Mouse (Mus musculus): ENCODE measurements around the gene 2210408I21Rik. TPM values are rescaled to one million over a fixed set of nuclear protein-coding genes. Genes with fewer than 3 reads are reported as not detected.
A peak's percentile ranks its signal among the peaks of the same experiment; 100 is the strongest.

Gene 2210408I21Rik
- polyA plus RNA-seq, 1 experiment from 2014 or later, result 12.2 TPM

DNA sequence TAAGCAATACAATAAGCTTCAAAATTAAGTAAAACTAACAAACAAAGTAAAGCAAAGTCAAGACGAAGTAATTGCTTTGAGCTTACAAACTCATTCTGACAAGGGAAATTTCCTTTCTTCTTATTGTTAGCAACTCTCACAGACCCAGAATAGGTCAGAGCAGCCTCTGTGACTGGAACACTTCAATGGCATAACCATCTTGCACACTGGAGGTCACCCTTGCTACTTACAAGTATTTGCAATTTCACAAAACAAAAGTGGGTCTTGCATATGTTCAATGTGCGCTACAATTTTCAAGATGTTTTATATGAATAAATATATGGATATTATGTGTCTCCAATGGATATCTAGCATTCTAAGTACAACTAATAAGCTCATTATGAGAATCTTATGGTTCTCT, 265.4 kb downstream of the 2210408I21Rik start:
- H3K9me3 ChIP-seq (replicated peaks), result no peaks in the 10 kb centered on the region
- no peak overlapping the region for H3K9ac ChIP-seq (replicated peaks)
- H3K4me1 ChIP-seq, result no peaks in the 10 kb centered on the region
- 69% methylated on average over 2 of the region's 2 CpGs for WGBS
- no peak overlapping the region for H3K4me2 ChIP-seq
- ATAC-seq (ENCODE audit: low FRiP score), result no peak
- no peak overlapping the region for H3K4me3 ChIP-seq (replicated peaks)
- no peaks in the 10 kb centered on the region for H3K36me3 ChIP-seq
- H3K27me3 ChIP-seq (replicated peaks), result no peaks in the 10 kb centered on the region
- H3K27ac ChIP-seq (replicated peaks), result no peak overlapping the region

GRCm38 (mm10) chr13:77408530-77408929, 273.2 kb downstream of the 2210408I21Rik start:
- 79% methylated on average over 3 of the region's 3 CpGs for WGBS
- H3K36me3 ChIP-seq, result no peaks in the 10 kb centered on the region
- H3K9me3 ChIP-seq (replicated peaks), result no peaks in the 10 kb centered on the region
- no peak overlapping the region for H3K9ac ChIP-seq (replicated peaks)
- no peak overlapping the region for H3K4me2 ChIP-seq
- no peaks in the 10 kb centered on the region for H3K4me1 ChIP-seq
- no peak overlapping the region for H3K27ac ChIP-seq (replicated peaks)
- no peak overlapping the region for H3K4me3 ChIP-seq (replicated peaks)
- ATAC-seq (ENCODE audit: low FRiP score), result no peak
- H3K27me3 ChIP-seq (replicated peaks), result no peaks in the 10 kb centered on the region

DNA sequence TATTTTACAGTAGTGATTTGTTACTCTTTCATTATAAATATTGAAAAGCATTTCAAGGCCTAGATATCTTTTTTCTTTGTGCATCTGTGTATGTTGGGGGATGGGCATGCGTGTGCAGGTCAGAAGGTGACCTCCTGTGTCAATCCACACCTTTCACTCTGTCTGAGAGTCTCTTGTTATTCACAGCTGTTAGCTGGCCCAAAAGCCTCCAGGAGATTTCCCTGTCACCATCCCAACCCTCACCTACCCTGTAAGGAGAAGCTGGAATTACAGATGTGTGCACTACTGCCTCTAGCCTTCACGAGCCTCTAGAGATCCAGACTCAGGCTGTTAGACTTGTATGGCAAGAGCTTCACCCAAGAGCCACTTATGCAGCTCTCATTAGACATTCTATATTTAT, 274.5 kb downstream of the 2210408I21Rik start:
- Histone ChIP-seq H3K27ac (replicated peaks) (no peak overlapping the region), H3K27me3 (replicated peaks) (no peaks in the 10 kb centered on the region), H3K4me2 (no peak overlapping the region), H3K36me3 (no peaks in the 10 kb centered on the region), H3K4me1 (no peaks in the 10 kb centered on the region), H3K9ac (replicated peaks) (no peak overlapping the region), H3K9me3 (replicated peaks) (no peaks in the 10 kb centered on the region), H3K4me3 (replicated peaks) (no peak overlapping the region)
- ATAC-seq (ENCODE audit: low FRiP score), result no peak
- 74% methylated on average over 2 of the region's 2 CpGs for WGBS

GRCm38 (mm10) chr13:77412829-77413228, 277.5 kb downstream of the 2210408I21Rik start:
- H3K4me1 ChIP-seq, result no peaks in the 10 kb centered on the region
- H3K36me3 ChIP-seq, result no peaks in the 10 kb centered on the region
- H3K4me3 ChIP-seq (replicated peaks), result no peak overlapping the region
- no peak overlapping the region for H3K9ac ChIP-seq (replicated peaks)
- H3K4me2 ChIP-seq, result no peak overlapping the region
- ATAC-seq (ENCODE audit: low FRiP score), result no peak
- 19% methylated on average over 2 of the region's 2 CpGs for WGBS
- no peak overlapping the region for H3K27ac ChIP-seq (replicated peaks)
- no peaks in the 10 kb centered on the region for H3K9me3 ChIP-seq (replicated peaks)
- no peaks in the 10 kb centered on the region for H3K27me3 ChIP-seq (replicated peaks)

GRCm38 (mm10) chr13:77450007-77450567, 314.7 kb downstream of the 2210408I21Rik start:
- no peaks in the 10 kb centered on the region for H3K27me3 ChIP-seq (replicated peaks)
- no peaks in the 10 kb centered on the region for H3K9me3 ChIP-seq (replicated peaks)
- no peak overlapping the region for H3K27ac ChIP-seq (replicated peaks)
- ATAC-seq (ENCODE audit: low FRiP score), result peak; percentile 45; the same call in 1 of the 2 replicates
- WGBS, result 69% methylated on average over 5 of the region's 5 CpGs
- no peak overlapping the region for H3K9ac ChIP-seq (replicated peaks)
- no peaks in the 10 kb centered on the region for H3K4me1 ChIP-seq
- no peaks in the 10 kb centered on the region for H3K36me3 ChIP-seq
- no peak overlapping the region for H3K4me2 ChIP-seq
- no peak overlapping the region for H3K4me3 ChIP-seq (replicated peaks)

- Histone ChIP-seq H3K27me3 (replicated peaks) (no peaks in the 10 kb centered on the region), H3K9ac (replicated peaks) (no peak overlapping the region), H3K36me3 (no peaks in the 10 kb centered on the region), H3K4me2 (no peak overlapping the region), H3K4me3 (replicated peaks) (no peak overlapping the region), H3K4me1 (no peaks in the 10 kb centered on the region), H3K27ac (replicated peaks) (no peak overlapping the region), H3K9me3 (replicated peaks) (no peaks in the 10 kb centered on the region)
- 80% methylated on average over 3 of the region's 3 CpGs for WGBS
- no peak for ATAC-seq (ENCODE audit: low FRiP score)
Measured at GRCm38 (mm10) chr13:77470093-77470621, 334.8 kb downstream of the 2210408I21Rik start.

- H3K27me3 ChIP-seq (replicated peaks), result no peaks in the 10 kb centered on the region
- H3K9ac ChIP-seq (replicated peaks), result no peak overlapping the region
- H3K4me3 ChIP-seq (replicated peaks), result no peak overlapping the region
- WGBS, result 62% methylated on average over 4 of the region's 4 CpGs
- ATAC-seq (ENCODE audit: low FRiP score), result no peak
- no peak overlapping the region for H3K4me2 ChIP-seq
- no peaks in the 10 kb centered on the region for H3K36me3 ChIP-seq
- no peak overlapping the region for H3K27ac ChIP-seq (replicated peaks)
- no peaks in the 10 kb centered on the region for H3K9me3 ChIP-seq (replicated peaks)
- no peaks in the 10 kb centered on the region for H3K4me1 ChIP-seq
Measured at GRCm38 (mm10) chr13:77476420-77476819, 341.1 kb downstream of the 2210408I21Rik start.

DNA sequence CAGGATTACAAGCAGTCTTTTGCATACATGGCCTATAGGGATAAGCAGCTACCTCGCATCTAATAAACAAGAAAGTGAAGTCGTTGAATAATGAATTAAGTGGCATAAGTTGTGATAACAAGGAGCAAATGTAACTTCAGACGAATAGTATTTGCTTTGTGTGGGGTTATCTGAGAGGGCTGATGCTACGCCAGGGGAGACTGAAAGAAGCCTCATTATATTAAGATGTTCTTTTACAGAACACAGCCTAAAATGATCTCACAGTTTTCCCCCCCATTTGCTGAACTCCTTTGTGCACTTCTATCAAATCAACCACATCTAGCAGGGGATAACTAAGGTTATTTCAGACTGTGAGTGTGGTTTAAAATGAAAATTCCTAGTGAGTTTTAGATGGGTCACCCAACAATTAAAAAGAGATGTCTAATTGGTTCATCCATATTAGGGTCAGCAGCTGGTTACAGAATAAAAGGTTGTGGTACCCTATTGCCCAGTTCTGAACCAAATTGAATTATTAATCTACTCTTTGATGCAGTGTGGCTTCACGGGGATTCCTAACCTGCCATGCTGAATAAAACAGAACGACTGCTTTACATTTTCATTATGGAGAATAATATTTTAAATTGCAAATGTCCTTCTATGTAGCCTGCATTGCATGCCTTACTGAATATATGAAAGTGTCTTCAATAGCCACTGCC, 343.2 kb downstream of the 2210408I21Rik start:
- Histone ChIP-seq H3K4me2 (no peak overlapping the region), H3K4me3 (replicated peaks) (no peak overlapping the region), H3K4me1 (no peaks in the 10 kb centered on the region), H3K27me3 (replicated peaks) (no peaks in the 10 kb centered on the region), H3K27ac (replicated peaks) (no peak overlapping the region), H3K9ac (replicated peaks) (no peak overlapping the region), H3K36me3 (no peaks in the 10 kb centered on the region), H3K9me3 (replicated peaks) (no peaks in the 10 kb centered on the region)
- ATAC-seq (ENCODE audit: low FRiP score), result no peak
- WGBS, result 52% methylated on average over 6 of the region's 6 CpGs

DNA sequence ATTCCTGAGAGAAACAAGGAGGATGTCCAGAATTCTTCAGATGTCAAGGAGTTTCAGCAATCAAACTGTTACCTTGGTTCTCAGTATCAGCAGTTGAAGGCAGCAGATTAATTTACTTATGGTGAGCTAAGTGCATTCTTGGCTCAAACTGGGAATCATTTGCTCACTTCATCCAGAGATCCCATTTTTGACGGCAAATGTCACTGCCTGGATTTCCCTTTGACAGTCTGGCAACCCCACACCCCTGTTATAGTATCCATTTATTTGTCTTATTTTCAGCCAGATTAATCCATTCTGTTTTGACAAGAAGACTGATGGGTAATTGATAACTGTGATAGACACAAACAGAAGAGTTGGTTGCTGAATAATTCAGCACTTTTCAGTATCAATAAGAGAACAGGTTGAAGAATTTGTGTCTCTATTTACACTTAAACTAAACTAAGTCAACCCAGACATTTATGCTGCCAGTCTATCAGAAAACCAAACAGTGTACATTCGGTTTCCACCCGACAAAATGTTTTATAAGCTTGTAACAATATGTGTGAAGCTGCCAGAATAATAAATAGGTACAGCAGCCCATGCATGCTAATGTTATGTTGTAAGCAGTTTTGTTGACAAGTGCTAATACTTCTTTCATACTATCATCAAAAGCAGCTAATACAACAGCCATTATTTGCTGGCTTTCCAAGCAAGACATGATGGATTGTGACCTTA, 354.8 kb downstream of the 2210408I21Rik start:
- no peaks in the 10 kb centered on the region for H3K9me3 ChIP-seq (replicated peaks)
- H3K9ac ChIP-seq (replicated peaks), result no peak overlapping the region
- H3K4me2 ChIP-seq, result no peak overlapping the region
- H3K4me3 ChIP-seq (replicated peaks), result no peak overlapping the region
- H3K27ac ChIP-seq (replicated peaks), result no peak overlapping the region
- no peaks in the 10 kb centered on the region for H3K4me1 ChIP-seq
- no peaks in the 10 kb centered on the region for H3K27me3 ChIP-seq (replicated peaks)
- WGBS, result 41% methylated on average over 3 of the region's 3 CpGs
- ATAC-seq (ENCODE audit: low FRiP score), result no peak
- no peaks in the 10 kb centered on the region for H3K36me3 ChIP-seq

GRCm38 (mm10) chr13:77514046-77514445, 378.7 kb downstream of the 2210408I21Rik start:
- no peak for ATAC-seq (ENCODE audit: low FRiP score)
- no peak overlapping the region for H3K4me2 ChIP-seq
- no peaks in the 10 kb centered on the region for H3K9me3 ChIP-seq (replicated peaks)
- 83% methylated on average over 1 of the region's 1 CpGs for WGBS
- H3K36me3 ChIP-seq, result no peaks in the 10 kb centered on the region
- H3K4me1 ChIP-seq, result no peaks in the 10 kb centered on the region
- no peak overlapping the region for H3K4me3 ChIP-seq (replicated peaks)
- no peaks in the 10 kb centered on the region for H3K27me3 ChIP-seq (replicated peaks)
- H3K27ac ChIP-seq (replicated peaks), result no peak overlapping the region
- no peak overlapping the region for H3K9ac ChIP-seq (replicated peaks)

DNA sequence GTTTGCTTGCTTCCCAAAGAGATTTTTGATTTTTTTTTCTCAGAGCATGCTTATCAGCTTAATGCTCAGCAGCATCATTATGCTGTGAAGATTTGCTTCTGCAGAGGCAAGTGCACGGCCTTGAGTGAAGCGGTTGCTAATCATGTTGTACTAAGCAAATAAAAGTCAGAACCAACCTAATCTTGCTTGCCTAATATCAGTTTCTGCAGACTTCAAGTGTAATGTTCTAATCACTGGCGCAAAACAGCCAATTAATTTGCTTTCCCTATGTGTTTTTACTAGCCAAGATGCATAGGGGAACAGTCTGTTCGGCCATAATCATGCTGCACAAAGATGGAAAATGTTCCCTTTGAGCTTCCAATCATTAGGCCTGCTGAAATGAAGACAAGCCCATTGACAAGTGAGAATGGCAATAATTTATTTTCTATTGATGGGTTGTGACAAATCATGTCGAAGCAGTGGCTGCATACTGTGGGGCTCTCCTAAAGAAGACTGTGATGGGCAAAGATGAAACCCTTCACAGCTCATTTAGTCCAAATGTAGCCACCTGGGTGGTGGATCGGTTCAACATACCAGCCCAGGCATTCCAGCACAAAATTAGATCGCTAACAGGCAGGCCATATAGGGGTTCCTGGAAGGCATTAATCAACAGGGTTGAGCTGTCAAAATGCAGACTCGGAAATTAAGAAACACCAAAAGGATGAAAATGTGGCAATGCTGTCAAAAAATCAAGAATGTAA, 393.8 kb downstream of the 2210408I21Rik start:
- no peak overlapping the region for H3K4me3 ChIP-seq (replicated peaks)
- no peaks in the 10 kb centered on the region for H3K4me1 ChIP-seq
- peak overlapping the region; percentile 11; the same call in 1 of the 2 replicates for H3K27ac ChIP-seq (replicated peaks)
- no peak overlapping the region for H3K4me2 ChIP-seq
- 33% methylated on average over 8 of the region's 8 CpGs for WGBS
- no peaks in the 10 kb centered on the region for H3K27me3 ChIP-seq (replicated peaks)
- ATAC-seq (ENCODE audit: low FRiP score), result peak; percentile 72
- H3K9me3 ChIP-seq (replicated peaks), result no peaks in the 10 kb centered on the region
- H3K36me3 ChIP-seq, result no peaks in the 10 kb centered on the region
- no peak overlapping the region for H3K9ac ChIP-seq (replicated peaks)
